Mouse (Mus musculus): ENCODE results near the gene Ugt1a5.

DNA sequence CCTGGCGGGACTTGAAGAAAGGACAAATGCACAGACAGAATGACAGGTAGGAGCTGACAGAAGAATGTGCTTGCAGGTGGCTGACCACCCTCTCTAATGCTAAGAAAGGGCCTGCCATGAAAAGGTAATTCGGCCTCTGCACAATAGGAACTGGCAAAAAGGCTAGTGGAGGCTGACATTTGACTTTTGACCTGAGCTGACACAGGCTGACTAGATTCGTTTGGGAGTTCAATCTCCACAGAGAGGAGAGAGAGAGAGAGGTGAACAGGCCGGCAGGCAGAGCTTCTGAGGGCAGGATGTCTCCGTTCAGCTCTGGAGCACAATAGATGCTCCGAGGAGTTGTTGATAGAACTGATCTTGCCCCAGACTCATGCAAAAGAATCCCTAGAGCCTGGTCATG lies 80.6 kb downstream of the Ugt1a5 start:
- no peak for TF ChIP-seq POLR2A (IDR thresholded peaks at IDR 0.05; ENCODE audit: borderline replicate concordance, low read depth, low read length)
- no peak for TF ChIP-seq CTCF (IDR thresholded peaks at IDR 0.05; ENCODE audit: low read depth, low read length)
